Mouse (Mus musculus) megakaryocyte, adult 5-6 weeks (primary cell): ENCODE data around the gene Trim63. TPM values are rescaled to one million over a fixed set of nuclear protein-coding genes. Genes with fewer than 3 reads are reported as not detected.

Experiments used
- ATAC-seq: 2 replicates; pipeline ENCODE4 v1.8.0; 2016; ENCODE audit warnings: mild to moderate bottlenecking, inconsistent platforms; ENCODE audit not compliant: poor library complexity, severe bottlenecking
- total RNA-seq, 2 experiments: library from RNA; stranded (forward) in 1 of 2; stranded (reverse) in 1 of 2; fragments of 153-499, 151-499 nt in 1 of 2; fragments of 221-1000, 200-1000 nt in 1 of 2; gene quantifications; 2 replicates each; pipeline versions ENCODE4 v1.2.3 to v1.2.4; 2015 to 2017

Trim63 gene
- total RNA-seq, 2 experiments from 2014 or later = not detected

- ATAC-seq = peak; percentile 84
Observed at GRCm38 (mm10) chr4:134362586-134362985, 47.7 kb downstream of the Trim63 start.

- ATAC-seq = no peak
Observed at GRCm38 (mm10) chr4:134365280-134365679, 50.4 kb downstream of the Trim63 start.

GRCm38 (mm10) chr4:134370649-134371221 lies 55.8 kb downstream of the Trim63 start:
- no peak for ATAC-seq

- ATAC-seq = no peak
Observed at GRCm38 (mm10) chr4:134371316-134371855, 56.5 kb downstream of the Trim63 start.

GRCm38 (mm10) chr4:134372294-134372747 lies 57.4 kb downstream of the Trim63 start:
- ATAC-seq = peak; percentile 85

- ATAC-seq = no peak
Observed at GRCm38 (mm10) chr4:134373295-134373694, 58.4 kb downstream of the Trim63 start.

GRCm38 (mm10) chr4:134374306-134374705 lies 59.4 kb downstream of the Trim63 start:
- ATAC-seq = no peak

GRCm38 (mm10) chr4:134378089-134378615 lies 63.2 kb downstream of the Trim63 start:
- ATAC-seq = no peak

Other genes with a start within 250 kb of the Trim63 start
- 2,426 and 2,524 TPM in 2 replicates for gene Cd52, start 220.0 kb upstream of the Trim63 start, total RNA-seq (2015)
- 3,236 and 3,524 TPM in 2 replicates for gene Cd52, start 220.0 kb upstream of the Trim63 start, total RNA-seq (2017)
- 0.89 and 1.8 TPM in 2 replicates for gene Ubxn11, start 212.6 kb upstream of the Trim63 start, total RNA-seq (2015)
- gene Ubxn11, start 212.6 kb upstream of the Trim63 start, total RNA-seq (2017) = 1.7 and 2.9 TPM in 2 replicates
- 1,305 and 1,385 TPM in 2 replicates for gene Sh3bgrl3, start 186.3 kb upstream of the Trim63 start, total RNA-seq (2015)
- gene Sh3bgrl3, start 186.3 kb upstream of the Trim63 start, total RNA-seq (2017) = 523 and 622 TPM in 2 replicates
- gene Cep85, start 128.0 kb upstream of the Trim63 start, total RNA-seq (2015) = 11.4 and 20.6 TPM in 2 replicates
- 17.7 TPM in 2 replicates for gene Cep85, start 128.0 kb upstream of the Trim63 start, total RNA-seq (2017)
- 0.07 TPM in 1 of 2 replicates, not detected in the other for gene Gm7534, start 112.1 kb upstream of the Trim63 start, total RNA-seq (2015)
- not detected in 2 replicates for gene Gm7534, start 112.1 kb upstream of the Trim63 start, total RNA-seq (2017)
- not detected in 2 replicates for gene Catsper4, start 87.7 kb upstream of the Trim63 start, total RNA-seq (2015)
- not detected in 2 replicates for gene Catsper4, start 87.7 kb upstream of the Trim63 start, total RNA-seq (2017)
- gene Cnksr1, start 76.7 kb upstream of the Trim63 start, total RNA-seq (2015) = 0.11 TPM in 1 of 2 replicates, not detected in the other
- not detected in 2 replicates for gene Cnksr1, start 76.7 kb upstream of the Trim63 start, total RNA-seq (2017)
- gene E130218I03Rik, start 71.5 kb upstream of the Trim63 start, total RNA-seq (2015) = not detected in 2 replicates
- not detected in 2 replicates for gene E130218I03Rik, start 71.5 kb upstream of the Trim63 start, total RNA-seq (2017)
- 3.5 and 4.6 TPM in 2 replicates for gene Zfp593, start 69.5 kb upstream of the Trim63 start, total RNA-seq (2015)
- 3.8 and 5.9 TPM in 2 replicates for gene Zfp593, start 69.5 kb upstream of the Trim63 start, total RNA-seq (2017)
- not detected in 2 replicates for gene Gm30191, start 68.2 kb upstream of the Trim63 start, total RNA-seq (2015)
- not detected in 2 replicates for gene Gm30191, start 68.2 kb upstream of the Trim63 start, total RNA-seq (2017)
- not detected in 2 replicates for gene Grrp1, start 61.0 kb upstream of the Trim63 start, total RNA-seq (2015)
- not detected in 2 replicates for gene Grrp1, start 61.0 kb upstream of the Trim63 start, total RNA-seq (2017)
- 21.2 and 21.5 TPM in 2 replicates for gene Pdik1l, start 27.2 kb upstream of the Trim63 start, total RNA-seq (2015)
- 39.0 and 40.7 TPM in 2 replicates for gene Pdik1l, start 27.2 kb upstream of the Trim63 start, total RNA-seq (2017)
- gene Slc30a2, start 28.1 kb downstream of the Trim63 start, total RNA-seq (2015) = 0.11 and 0.18 TPM in 2 replicates
- 0.22 TPM in 1 of 2 replicates, not detected in the other for gene Slc30a2, start 28.1 kb downstream of the Trim63 start, total RNA-seq (2017)
- gene Extl1, start 68.7 kb downstream of the Trim63 start, total RNA-seq (2015) = 0.04 TPM in 1 of 2 replicates, not detected in the other
- not detected in 2 replicates for gene Extl1, start 68.7 kb downstream of the Trim63 start, total RNA-seq (2017)
- 4.6 and 5.9 TPM in 2 replicates for gene Pafah2, start 81.2 kb downstream of the Trim63 start, total RNA-seq (2015)
- 5.5 and 6.3 TPM in 2 replicates for gene Pafah2, start 81.2 kb downstream of the Trim63 start, total RNA-seq (2017)
- 563 and 570 TPM in 2 replicates for gene Stmn1, start 153.2 kb downstream of the Trim63 start, total RNA-seq (2015)
- gene Stmn1, start 153.2 kb downstream of the Trim63 start, total RNA-seq (2017) = 790 and 821 TPM in 2 replicates
- gene Paqr7, start 181.6 kb downstream of the Trim63 start, total RNA-seq (2015) = 10.7 and 11.7 TPM in 2 replicates
- gene Paqr7, start 181.6 kb downstream of the Trim63 start, total RNA-seq (2017) = 17.0 and 17.6 TPM in 2 replicates
- gene Aunip, start 195.9 kb downstream of the Trim63 start, total RNA-seq (2015) = 3.7 and 3.9 TPM in 2 replicates
- 12.6 and 17.0 TPM in 2 replicates for gene Aunip, start 195.9 kb downstream of the Trim63 start, total RNA-seq (2017)
- 40.4 and 48.1 TPM in 2 replicates for gene Mtfr1l, start 220.3 kb downstream of the Trim63 start, total RNA-seq (2015)
- gene Mtfr1l, start 220.3 kb downstream of the Trim63 start, total RNA-seq (2017) = 33.6 and 38.3 TPM in 2 replicates
- 24.9 and 25.4 TPM in 2 replicates for gene Selenon, start 237.0 kb downstream of the Trim63 start, total RNA-seq (2015)
- 6.3 and 8.2 TPM in 2 replicates for gene Selenon, start 237.0 kb downstream of the Trim63 start, total RNA-seq (2017)